Mouse (Mus musculus) retina, postnatal 7 days (tissue): ENCODE measurements around the gene Plpp7.

ENCODE experiments used
- DNase-seq: peaks from one replicate; pipeline ENCODE4 v3.0.0-alpha.2; 2012; ENCODE audit warnings: low read depth, low spot score

Gene Plpp7

GRCm38 (mm10) chr2:32102944-32103343 is 7.6 kb downstream of the Plpp7 start:
- DNase-seq = no peak

GRCm38 (mm10) chr2:32103557-32103956 is 8.2 kb downstream of the Plpp7 start:
- no peak for DNase-seq

- no peak for DNase-seq
Measured at GRCm38 (mm10) chr2:32104122-32104521, 8.8 kb downstream of the Plpp7 start.

- no peak for DNase-seq
Measured at GRCm38 (mm10) chr2:32105117-32105913, 10.0 kb downstream of the Plpp7 start.

- no peak for DNase-seq
Measured at GRCm38 (mm10) chr2:32105930-32106329, 10.6 kb downstream of the Plpp7 start.

GRCm38 (mm10) chr2:32111268-32111667 is 15.9 kb downstream of the Plpp7 start:
- no peak for DNase-seq

GRCm38 (mm10) chr2:32112548-32112947 is 17.2 kb downstream of the Plpp7 start:
- DNase-seq = no peak

- no peak for DNase-seq
Measured at GRCm38 (mm10) chr2:32115851-32116268, 20.5 kb downstream of the Plpp7 start.

GRCm38 (mm10) chr2:32119802-32120750 is 24.7 kb downstream of the Plpp7 start:
- no peak for DNase-seq

GRCm38 (mm10) chr2:32121150-32121549 is 25.8 kb downstream of the Plpp7 start:
- DNase-seq = no peak

- DNase-seq = no peak
Measured at GRCm38 (mm10) chr2:32121785-32122184, 26.5 kb downstream of the Plpp7 start.

GRCm38 (mm10) chr2:32127653-32128535 is 32.6 kb downstream of the Plpp7 start:
- DNase-seq = no peak

- no peak for DNase-seq
Measured at GRCm38 (mm10) chr2:32128536-32128841, 33.2 kb downstream of the Plpp7 start.

- no peak for DNase-seq
Measured at GRCm38 (mm10) chr2:32129383-32130074, 34.2 kb downstream of the Plpp7 start.

- no peak for DNase-seq
Measured at GRCm38 (mm10) chr2:32130435-32130834, 35.1 kb downstream of the Plpp7 start.

GRCm38 (mm10) chr2:32131205-32131834 is 36.0 kb downstream of the Plpp7 start:
- DNase-seq = no peak

- no peak for DNase-seq
Measured at GRCm38 (mm10) chr2:32131866-32132566, 36.7 kb downstream of the Plpp7 start.

GRCm38 (mm10) chr2:32132567-32132992 is 37.3 kb downstream of the Plpp7 start:
- DNase-seq = peak; percentile 74

- peak; percentile 80 for DNase-seq
Measured at GRCm38 (mm10) chr2:32134039-32134438, 38.7 kb downstream of the Plpp7 start.
